ENCODE assay signal across 9 mouse cellular contexts in genomic region chr6:5991817-5992755, GRCm38 (mm10).
DNase-seq lines count a peak whose midpoint lies in the region; ATAC-seq and TF ChIP-seq lines count a peak whose summit lies in the region.
"Had no signal": no experiment of that assay in that cellular context is flagged by ENCODE, and none has a peak within 500 bp of the region (broad histone marks: within the 10 kb centered on the region; RNA-seq: fewer than 3 reads in every experiment).

No protein-coding gene starts in this region.

- ATAC-seq in frontal cortex, adult (ENCODE audit: low TSS enrichment), result peak; percentile 91
- ATAC-seq in hindbrain, embryonic 13.5 days (ENCODE audit: low FRiP score), result peak; percentile 82
- peak; percentile 56; the same call in 1 of the 2 replicates for ATAC-seq in stomach, postnatal 0 days (ENCODE audit: low FRiP score, low TSS enrichment)

- no peaks in the 10 kb centered on the region for H3K9me3 ChIP-seq in hindbrain, embryonic 13.5 days
- H3K9me3 ChIP-seq in stomach, postnatal 0 days (ENCODE audit: control insufficient read depth, low read length), result no peaks in the 10 kb centered on the region
- H3K9me3 ChIP-seq: G1E had no signal

- no peaks in the 10 kb centered on the region for H3K27me3 ChIP-seq in hindbrain, embryonic 13.5 days
- H3K27me3 ChIP-seq in stomach, postnatal 0 days (ENCODE audit: control insufficient read depth, insufficient read depth, low read length), result no peaks in the 10 kb centered on the region

- no peaks in the 10 kb centered on the region for H3K36me3 ChIP-seq in hindbrain, embryonic 13.5 days
- H3K36me3 ChIP-seq in stomach, postnatal 0 days (ENCODE audit: control insufficient read depth, insufficient read depth, low read length), result no peaks in the 10 kb centered on the region
- H3K36me3 ChIP-seq: G1E had no signal

- no peak overlapping the region for H3K4me3 ChIP-seq in hindbrain, embryonic 13.5 days
- H3K4me3 ChIP-seq in stomach, postnatal 0 days (ENCODE audit: low read depth, low read length), result no peak overlapping the region

- H3K27ac ChIP-seq in hindbrain, embryonic 13.5 days, result no peak overlapping the region
- H3K27ac ChIP-seq in stomach, postnatal 0 days (replicated peaks), result no peak overlapping the region

- peaks cover 15% of the 10 kb centered on the region for H3K4me1 ChIP-seq in hindbrain, embryonic 13.5 days (replicated peaks)
- no peaks in the 10 kb centered on the region for H3K4me1 ChIP-seq in stomach, postnatal 0 days (replicated peaks; ENCODE audit: control insufficient read depth, insufficient read depth)

- 41% methylated on average over 25 of the region's 25 CpGs for WGBS in hindbrain, embryonic 13.5 days
- 29% methylated on average over 25 of the region's 25 CpGs for WGBS in stomach, postnatal 0 days

- H3K9ac ChIP-seq in hindbrain, embryonic 13.5 days, result peak overlapping the region; percentile 39; the same call in 1 of the 2 replicates
- no peak overlapping the region for H3K9ac ChIP-seq in stomach, postnatal 0 days (ENCODE audit: low read length)

- no peak for TF ChIP-seq CTCF in stomach, postnatal 0 days (IDR thresholded peaks at IDR 0.05; ENCODE audit: low read depth)

- H3K4me2 ChIP-seq in hindbrain, embryonic 13.5 days, result peak overlapping the region; percentile 24
- peak overlapping the region; percentile 42 for H3K4me2 ChIP-seq in stomach, postnatal 0 days (replicated peaks; ENCODE audit: low read depth)

- DNase-seq in ovary, adult 18-20 months (ENCODE audit: low spot score), result peak; percentile 29
- DNase-seq in ovary, postnatal 10 days (ENCODE audit: low spot score), result no peak
- peak; percentile 24 for DNase-seq in layer of hippocampus, adult 9-10 months (ENCODE audit: low spot score)
- peak; percentile 29 to 53 for DNase-seq in lung, postnatal 4 days
- DNase-seq in stomach, postnatal 0 days (ENCODE audit: low spot score), result peak; percentile 66
- no peak for DNase-seq in embryo, embryonic 9.5 days (ENCODE audit: extremely low spot score)

- no peak for TF ChIP-seq EP300 in stomach, postnatal 0 days (optimal IDR thresholded peaks at IDR 0.05)

Comparison
In these comparisons a context has a peak if more than half of its experiments do, and no peak if none do; other contexts are left out.
1. DNase-seq: peak in ovary, adult 18-20 months (single experiment), layer of hippocampus, adult 9-10 months (single experiment), lung, postnatal 4 days (2 of 2) and stomach, postnatal 0 days (single experiment); none in ovary, postnatal 10 days (single experiment) and embryo, embryonic 9.5 days (single experiment).
2. Peak in every context shown above with its lines, with median percentiles within 50 percentile points of each other: ATAC-seq.